Mouse (Mus musculus) gonadal fat pad, adult 2 months (tissue): ENCODE results near the gene Rps24. TPM values are rescaled to one million over a fixed set of nuclear protein-coding genes. Genes with fewer than 3 reads are reported as not detected.
"Not testable (repeated sequence)": the region's sequence is repeated elsewhere in the genome, so short reads cannot be mapped to it uniquely, and the experiment has no call there.

Experiments
- DNase-seq: peaks from one replicate; pipeline ENCODE4 v3.0.0-alpha.2; 2012; ENCODE audit warnings: low read depth
- polyA plus RNA-seq: library from polyadenylated mRNA; depleted of rRNA; stranded (reverse); fragments of >200 nt; gene quantifications from 2 replicates; pipeline ENCODE4 v1.2.3, GENCODE M21; 2012; rRNA removed

Rps24 gene
- polyA plus RNA-seq: 802 and 1,079 TPM in 2 replicates

DNA sequence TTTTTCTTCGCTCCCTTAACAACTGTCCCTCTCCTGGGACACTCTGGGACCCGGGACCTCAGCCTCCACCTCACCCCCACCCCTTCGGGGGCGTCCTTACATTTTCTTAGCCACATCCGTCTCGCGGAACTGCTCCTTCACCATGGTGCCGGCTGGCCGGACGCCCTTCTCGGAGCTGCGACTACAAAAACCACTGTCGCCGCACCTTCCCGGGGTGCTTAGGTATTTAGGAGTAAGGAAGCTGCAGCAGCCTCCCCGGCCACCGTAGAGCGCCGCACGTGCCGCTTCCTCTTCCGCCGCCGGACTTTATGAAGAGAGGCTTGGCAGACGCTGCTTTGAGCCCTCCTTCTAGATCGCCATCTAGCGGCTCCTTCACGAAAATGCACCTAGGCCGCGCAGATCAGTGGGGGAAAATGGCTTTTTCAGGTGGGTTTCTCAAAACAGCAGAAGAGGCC, at the start of gene Rps24, which contains the start of gene Polr3a:
Gene Rps24, plus strand, starts transcription at position 353 of the 455 bp plus-strand sequence.
Gene Polr3a, minus strand, starts transcription at position 286 of the 455 bp plus-strand sequence.
- no peak for DNase-seq

DNA sequence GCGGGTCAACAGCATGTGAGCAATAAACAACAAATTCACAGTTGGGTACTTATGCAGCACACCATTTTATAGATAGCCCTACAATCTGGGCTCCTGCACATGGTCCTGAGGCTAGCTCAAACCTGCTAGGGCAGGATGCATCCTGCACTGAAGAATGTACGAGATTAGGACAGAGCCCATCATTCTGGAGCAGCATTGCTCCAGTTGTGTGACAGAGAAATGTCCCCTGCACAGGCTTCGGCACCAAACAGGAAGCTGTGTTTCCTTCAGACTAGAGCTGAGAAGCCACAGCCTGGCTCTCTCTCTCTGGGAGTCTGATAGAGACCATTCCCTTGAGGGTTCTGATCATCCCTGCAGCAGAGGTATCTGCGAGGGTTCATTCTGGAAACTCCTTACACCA, 43.4 kb upstream of the Rps24 start:
- DNase-seq: not testable (repeated sequence)

GRCm38 (mm10) chr14:24458191-24458590, 28.7 kb upstream of the Rps24 start:
- no peak for DNase-seq

- DNase-seq: peak; percentile 52
Measured at GRCm38 (mm10) chr14:24468806-24469205, 18.1 kb upstream of the Rps24 start.

- DNase-seq: no peak
Measured at GRCm38 (mm10) chr14:24486241-24486767, 621 bp upstream of the Rps24 start.

GRCm38 (mm10) chr14:24489772-24490171, 2.8 kb downstream of the Rps24 start:
- DNase-seq: not testable (repeated sequence)

GRCm38 (mm10) chr14:24490468-24491265, 3.7 kb downstream of the Rps24 start:
- peak; percentile 59 for DNase-seq

- DNase-seq: no peak
Measured at GRCm38 (mm10) chr14:24491266-24491981, 4.5 kb downstream of the Rps24 start.

- no peak for DNase-seq
Measured at GRCm38 (mm10) chr14:24493256-24493655, 6.3 kb downstream of the Rps24 start.

DNA sequence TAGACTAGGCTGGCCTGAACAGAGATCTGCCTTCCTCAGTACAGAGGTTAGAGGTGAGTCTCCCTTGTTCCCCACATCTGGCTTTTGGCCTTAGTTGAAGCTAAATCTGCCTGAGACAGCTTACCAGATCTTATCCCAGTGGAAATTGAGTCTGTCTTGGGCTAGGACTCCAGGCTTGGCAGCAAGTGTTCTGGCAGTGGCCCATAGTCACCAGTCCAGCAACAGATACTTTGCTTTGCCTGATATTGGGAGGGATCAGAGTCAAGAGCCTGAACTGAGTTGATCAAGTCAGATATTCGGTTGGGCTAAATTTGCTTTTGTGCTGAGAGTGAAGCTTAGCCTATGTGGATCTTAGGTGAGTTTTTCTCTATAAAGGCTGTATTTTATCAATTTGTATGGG, 9.6 kb downstream of the Rps24 start:
- no peak for DNase-seq

DNA sequence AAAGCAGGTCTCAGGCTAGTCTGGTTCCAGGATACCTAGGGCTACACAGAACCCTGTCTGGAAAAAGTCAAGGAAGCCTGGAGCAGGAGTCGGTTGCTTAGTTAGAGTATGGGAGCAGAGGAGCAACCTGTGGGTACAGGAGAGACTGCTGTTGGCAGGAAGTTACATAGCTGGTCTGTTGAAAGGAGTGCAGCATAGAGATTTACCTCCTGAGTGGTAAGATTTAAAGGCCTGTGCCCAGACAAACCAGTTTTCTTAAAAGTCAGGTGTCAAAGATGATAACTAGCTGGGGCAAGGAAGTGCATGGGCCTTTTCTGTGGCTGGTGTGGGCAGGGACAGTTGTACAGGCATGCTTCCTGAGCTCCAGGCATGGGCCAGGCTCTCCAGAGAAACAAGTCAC, 10.5 kb downstream of the Rps24 start:
- DNase-seq: no peak

GRCm38 (mm10) chr14:24498561-24499255, 11.8 kb downstream of the Rps24 start:
- DNase-seq: no peak

DNA sequence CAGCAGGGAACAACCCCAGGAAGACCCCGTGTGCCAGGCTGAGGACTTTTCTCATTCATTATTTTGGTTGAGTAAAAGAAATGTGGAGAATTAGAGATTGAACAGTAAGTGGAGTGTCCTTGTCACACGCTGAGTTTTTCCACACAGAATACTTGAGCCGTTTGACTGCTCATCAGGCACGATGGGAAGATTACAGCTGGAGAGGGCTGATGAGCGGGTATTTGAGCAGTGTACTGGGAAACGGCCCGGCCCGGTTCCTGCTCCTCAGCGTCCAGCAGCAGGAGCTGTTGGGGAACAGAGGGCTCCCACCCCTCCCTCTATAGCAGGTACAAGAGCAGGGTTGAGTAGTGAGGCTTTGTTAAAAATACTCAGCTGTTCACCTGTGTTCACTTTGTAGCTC, 12.6 kb downstream of the Rps24 start:
- no peak for DNase-seq

DNA sequence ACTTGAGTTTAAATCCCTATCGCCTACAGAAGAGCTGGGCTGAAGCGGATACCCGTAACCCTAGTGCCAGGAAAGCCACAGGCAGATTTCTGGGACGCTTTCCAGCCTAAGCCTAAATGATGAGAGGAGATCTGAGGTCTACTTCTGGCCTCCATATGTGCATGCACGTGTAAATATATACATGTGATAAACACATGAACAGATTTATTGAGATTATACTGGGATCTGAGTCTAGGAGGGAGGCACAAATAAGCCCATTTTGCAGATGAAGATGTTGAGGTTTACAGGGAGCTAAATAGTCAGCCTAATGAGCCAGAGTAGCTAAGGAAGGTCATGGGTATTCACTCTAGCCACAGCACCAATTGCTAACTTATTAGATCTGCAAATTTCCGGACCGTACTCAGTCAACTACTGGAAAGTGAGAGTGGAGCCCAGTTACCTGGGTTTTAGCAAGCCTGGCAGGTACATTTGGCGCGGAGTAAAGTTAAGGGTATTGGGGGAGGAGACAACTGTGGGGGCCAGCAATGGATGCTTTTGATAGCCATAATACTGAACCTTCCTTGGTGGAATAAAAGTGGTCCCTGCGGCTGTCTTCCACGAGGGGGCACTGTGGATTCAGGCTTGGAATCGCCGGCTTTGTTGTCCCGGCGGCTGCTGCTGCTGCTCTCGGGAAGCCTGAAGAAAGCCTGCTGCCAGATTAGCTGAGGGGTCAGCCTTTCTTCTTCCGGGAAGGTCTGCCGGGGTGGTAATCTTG, 13.3 kb downstream of the Rps24 start:
- DNase-seq: no peak

- no peak for DNase-seq
Measured at GRCm38 (mm10) chr14:24500845-24501186, 13.9 kb downstream of the Rps24 start.

DNA sequence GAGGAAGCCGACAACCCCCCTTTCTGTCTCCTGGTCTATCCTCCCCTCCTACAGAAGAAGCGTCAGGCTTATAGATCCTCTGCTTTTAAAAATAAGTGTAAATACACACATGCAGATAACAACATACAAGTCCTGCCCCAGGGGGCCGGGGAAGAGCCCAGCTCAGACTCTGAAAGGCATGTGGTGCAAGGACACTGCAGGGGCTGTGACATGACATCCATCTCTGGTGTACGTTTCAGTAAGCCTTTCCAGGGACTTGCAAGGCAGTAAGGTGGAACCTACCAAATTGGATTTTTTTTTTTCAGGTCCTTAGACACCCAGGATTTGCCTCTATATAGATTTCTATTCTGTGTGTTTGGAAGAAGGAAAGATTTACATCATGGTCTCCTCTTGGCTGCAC, 14.3 kb downstream of the Rps24 start:
- no peak for DNase-seq

DNA sequence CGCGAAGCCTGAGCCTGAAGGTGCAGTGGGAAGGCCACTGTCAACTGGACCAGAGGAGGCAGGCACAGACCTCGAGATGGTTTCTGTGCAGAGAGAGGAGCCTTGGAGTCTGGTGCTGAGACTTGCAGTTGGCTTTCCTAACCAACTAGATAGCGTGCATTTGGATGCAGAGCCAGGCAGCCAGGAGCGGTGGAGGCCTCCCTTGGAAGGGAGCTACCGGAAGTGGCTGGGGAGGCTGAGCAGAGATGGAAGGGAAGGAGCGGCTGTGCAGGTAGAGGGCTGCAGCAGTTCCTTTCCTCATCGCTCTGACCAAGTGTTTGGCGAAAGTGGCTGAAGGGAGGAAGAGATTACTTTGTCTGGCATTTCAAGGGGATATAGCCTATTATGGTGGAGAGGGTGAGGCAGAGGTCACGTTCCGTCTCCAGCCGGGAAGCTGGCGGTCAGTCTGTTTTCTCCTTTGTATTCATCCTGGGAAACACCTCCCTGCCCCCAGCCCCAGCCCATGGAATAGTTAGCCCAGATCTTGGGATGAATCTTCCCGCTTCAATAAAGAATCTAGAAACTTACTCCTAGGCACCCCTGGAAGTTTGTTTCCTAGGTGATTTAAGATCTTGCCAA, 20.6 kb downstream of the Rps24 start:
- no peak for DNase-seq

GRCm38 (mm10) chr14:24508070-24508773, 21.3 kb downstream of the Rps24 start:
- no peak for DNase-seq

DNA sequence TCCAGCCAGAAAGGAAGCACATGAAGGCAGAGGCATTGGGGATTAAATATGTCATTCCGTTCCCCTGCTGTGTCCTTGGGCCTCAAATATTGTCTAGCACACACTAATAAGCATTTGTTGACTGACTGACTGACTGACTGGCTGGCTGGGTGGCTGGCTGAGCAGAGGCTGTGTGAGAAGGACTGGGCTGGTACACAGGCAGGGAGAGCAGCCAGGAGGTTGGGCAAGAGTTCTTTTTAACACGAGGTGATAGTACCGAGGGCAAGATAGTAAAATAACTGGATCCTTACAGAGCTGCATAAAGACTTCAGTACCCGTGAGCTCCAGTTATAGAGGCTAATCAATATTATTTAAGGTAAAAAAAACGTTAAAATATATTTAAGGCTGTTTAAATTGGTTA, 22.6 kb downstream of the Rps24 start:
- no peak for DNase-seq

- no peak for DNase-seq
Measured at GRCm38 (mm10) chr14:24510218-24510617, 23.3 kb downstream of the Rps24 start.
